Mouse (Mus musculus): Measurements from ENCODE around the gene Prkar2a. TPM values are rescaled to one million over a fixed set of nuclear protein-coding genes. Genes with fewer than 3 reads are reported as not detected.

Prkar2a gene
- total RNA-seq, 2 experiments from 2014 or later: 22.8 to 28.6 TPM

DNA sequence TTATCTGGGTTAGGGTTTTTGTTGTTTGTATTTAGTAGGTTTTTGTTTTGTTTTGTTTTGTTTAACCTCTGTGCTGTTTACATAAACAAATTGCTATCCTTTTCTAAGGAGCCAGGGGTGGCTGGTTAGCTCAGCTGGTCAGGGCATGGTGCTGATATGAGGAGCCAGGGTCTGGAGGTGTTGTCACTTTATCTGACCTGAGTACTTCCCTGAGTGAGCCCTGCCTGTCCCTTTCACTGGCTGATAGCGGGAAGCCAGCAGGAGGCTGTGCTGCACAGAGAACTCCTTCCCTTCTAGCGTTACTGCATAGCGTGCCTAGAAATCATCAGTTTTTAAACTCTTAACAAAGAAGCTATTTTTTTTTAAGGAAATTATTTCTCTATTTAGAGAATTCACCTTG, 58.6 kb downstream of the Prkar2a start:
- ATAC-seq (replicated peaks; ENCODE audit: poor library complexity, severe bottlenecking): no peak

DNA sequence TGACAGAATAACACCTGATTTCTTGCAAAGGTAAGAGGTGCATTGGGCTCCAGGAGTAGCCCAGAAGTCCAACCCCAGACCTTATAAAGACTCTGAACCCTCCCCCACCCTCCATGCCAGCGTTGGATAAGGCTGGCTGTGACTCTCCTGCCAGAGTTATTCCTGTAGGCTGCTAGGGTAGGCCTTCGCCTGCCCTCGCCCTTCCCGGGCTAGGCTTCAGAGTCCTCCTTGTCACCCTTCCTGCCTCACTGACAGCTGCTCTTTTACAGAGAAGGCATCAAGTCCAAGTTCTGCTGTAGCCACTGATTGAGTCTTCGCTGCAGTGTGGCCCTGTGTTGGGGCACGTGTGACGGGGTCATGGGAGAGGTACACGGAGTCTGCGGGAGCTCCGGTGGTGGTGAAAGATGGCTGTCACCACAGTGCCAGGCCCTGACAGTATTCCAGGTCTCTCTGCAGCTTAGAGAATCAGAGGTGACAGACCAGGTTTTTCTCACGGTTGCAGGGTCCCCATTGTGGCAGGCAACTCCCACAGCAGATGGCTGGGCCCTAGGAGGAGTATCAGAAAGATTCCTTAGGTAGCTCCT, 59.6 kb downstream of the Prkar2a start:
- no peak for ATAC-seq (replicated peaks; ENCODE audit: poor library complexity, severe bottlenecking)

DNA sequence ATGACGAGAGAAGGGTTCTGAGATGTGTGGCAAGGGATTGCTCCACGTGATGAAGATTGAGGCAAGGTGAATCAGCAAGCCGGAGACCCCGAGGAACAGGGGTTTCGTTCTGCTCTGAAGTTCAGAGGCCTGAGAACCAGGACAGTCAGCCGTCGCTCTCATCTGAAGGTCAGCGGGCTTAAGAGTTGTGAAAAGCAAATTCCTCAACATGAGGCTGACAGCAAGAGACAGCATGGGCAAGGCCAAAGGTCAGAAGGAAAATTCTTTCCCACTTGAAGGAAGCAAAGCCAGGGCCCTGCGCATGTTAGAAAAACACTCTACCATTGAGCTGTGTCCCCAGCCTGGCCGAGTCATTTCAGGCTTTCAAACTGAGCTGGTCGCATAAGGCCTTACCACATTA, 61.5 kb downstream of the Prkar2a start:
- ATAC-seq (replicated peaks; ENCODE audit: poor library complexity, severe bottlenecking): no peak

DNA sequence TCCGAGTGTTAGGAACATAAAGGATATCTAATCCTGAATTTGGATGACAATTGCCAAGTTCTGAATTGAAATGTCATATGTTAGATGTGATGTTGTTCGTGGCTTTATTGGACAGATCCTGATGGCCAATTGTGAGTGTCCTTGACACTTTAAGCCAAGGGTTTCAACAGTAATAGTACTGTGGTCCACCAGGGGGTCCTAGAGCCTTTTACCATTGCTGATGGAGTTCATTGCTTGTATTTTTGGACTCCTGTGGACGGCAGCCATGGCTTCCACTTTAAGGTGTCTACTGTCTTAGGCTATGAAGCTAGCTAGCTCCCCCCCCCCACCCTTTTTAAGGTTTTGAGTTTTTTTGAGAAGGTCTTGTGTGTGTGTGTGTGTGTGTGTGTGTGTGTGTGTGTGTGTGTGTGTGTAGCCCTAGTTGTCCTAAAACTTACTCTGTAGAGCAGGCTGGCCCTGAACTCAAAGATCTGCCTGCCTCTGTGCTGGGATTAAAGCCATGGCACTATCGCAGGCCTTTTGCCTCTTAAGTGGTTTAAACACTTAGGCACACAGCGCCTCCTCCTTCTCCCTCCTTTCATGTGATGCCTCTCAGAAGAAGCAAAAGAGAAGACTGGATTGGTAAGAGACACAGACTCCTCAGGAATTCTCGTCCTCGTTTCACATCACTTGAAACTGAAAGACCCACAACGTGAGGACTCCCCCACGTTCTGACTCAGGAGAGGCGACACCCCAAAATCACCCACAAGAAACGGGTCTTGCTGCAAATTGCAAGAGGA, 63.2 kb downstream of the Prkar2a start:
- ATAC-seq (replicated peaks; ENCODE audit: poor library complexity, severe bottlenecking): no peak

DNA sequence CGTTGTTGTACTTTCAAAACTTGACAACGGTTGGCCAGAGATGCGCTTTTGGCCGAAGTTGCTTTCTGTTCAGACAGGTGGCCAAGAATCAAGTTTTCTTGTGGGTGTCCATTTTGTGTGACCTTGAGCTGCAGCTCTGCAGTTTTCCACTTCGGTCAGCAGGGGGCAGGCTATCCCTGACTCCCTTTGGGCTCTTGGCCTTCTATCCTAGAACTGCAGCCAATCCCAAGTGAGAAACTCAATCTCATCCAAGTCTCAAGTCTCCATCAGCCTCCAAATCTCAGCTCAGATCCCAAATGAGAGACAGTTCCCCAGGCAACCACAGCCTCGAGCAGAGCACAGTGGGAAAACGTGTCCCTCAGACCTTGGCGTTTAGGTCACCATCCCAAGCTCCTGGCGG, 64.2 kb downstream of the Prkar2a start:
- ATAC-seq (replicated peaks; ENCODE audit: poor library complexity, severe bottlenecking): peak; percentile 55

DNA sequence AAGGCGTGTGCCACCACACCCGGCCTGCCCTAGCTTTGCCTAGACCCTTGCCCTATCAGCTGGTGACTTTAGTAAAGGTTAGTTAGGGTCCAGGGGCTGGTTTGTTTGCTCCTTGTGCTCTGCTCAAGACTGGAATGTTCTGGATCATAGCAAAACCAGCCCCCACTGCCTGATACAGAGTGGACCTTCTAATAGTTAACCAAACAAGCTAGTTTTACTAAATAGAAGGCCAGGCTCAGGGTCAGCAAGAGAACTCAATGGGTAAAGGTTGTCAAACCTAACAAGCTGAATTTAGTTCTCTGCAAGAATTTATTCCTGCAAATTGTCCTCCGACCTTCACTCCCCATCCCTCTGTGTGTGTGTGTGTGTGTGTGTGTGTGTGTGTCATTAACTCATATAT, 64.9 kb downstream of the Prkar2a start:
- ATAC-seq (replicated peaks; ENCODE audit: poor library complexity, severe bottlenecking): no peak

DNA sequence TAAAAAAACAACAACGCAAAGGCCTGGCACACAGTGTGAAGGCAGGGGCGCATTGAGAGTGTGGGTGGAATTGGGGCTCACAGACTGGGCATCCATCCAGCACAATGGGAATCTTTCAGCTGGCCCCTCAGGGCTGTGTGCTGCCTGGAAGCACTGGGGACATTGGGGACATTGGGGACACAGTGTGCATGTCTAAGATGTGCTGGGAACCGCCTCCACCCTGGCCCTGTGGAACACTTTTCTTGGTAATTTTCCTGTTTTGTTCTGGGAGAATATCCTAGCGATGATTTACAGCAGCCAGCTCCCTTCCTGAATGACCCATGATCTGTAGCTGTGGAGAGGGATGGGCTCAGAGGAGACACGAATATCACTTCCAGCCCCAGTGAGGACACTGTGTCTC, 65.3 kb downstream of the Prkar2a start:
- no peak for ATAC-seq (replicated peaks; ENCODE audit: poor library complexity, severe bottlenecking)

DNA sequence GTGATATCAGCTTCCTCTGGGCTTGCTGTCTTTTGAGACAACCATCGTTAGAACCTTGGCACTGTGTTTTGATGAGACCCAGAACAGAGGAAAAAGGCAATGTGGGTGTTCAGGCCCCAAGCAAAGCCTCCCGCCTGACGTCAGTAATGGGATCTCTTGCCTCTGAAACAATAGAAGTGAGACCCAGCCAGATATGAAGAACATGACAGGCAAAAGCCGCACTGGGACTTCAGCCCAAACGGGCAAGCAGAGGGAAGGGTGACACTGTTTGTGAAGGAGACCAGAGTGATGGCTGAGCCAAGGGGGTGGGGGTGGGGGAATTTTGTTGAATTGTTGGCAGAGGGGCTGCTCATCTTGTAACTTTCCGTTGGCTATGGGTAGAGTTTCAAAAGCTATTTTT, 68.3 kb downstream of the Prkar2a start:
- ATAC-seq (replicated peaks; ENCODE audit: poor library complexity, severe bottlenecking): no peak

DNA sequence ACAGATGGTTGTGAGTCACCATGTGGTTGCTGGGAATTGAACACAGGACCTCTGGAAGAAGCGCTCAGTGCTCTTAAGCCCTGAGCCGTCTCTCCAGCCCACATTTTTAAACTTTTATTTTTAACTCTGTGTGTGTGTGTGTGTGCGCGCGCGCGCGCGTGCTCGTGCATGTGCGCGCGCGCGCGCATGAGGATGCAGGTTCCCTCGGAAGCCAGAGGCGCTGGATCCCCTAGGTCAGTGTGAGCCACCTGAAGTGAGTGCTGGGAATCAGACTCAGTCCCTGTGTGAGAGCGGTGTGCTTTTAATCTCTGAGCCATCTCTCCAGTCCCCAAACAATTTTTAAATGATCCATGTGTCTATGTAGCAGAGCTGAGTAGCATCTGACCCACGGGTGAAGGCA, 70.0 kb downstream of the Prkar2a start:
- ATAC-seq (replicated peaks; ENCODE audit: poor library complexity, severe bottlenecking): no peak

DNA sequence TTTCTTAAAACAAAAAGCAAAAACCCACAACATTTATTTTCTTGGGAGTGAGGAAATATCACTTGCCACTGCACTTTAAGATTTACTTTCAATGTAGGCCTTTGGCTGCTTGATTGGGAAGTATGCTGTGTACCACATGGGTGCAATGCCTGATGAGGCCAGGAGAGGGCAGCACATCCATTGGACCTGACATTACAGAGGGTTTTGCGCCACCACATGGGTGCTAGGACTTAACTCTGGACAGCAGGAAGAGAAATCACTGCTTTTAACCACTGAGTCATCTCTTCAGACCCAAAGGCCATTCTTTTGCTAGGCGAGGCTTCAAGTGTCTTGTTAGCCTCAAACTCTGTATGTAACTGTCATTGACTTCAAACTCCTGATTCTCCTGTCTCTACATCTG, 70.7 kb downstream of the Prkar2a start:
- ATAC-seq (replicated peaks; ENCODE audit: poor library complexity, severe bottlenecking): peak; percentile 86

DNA sequence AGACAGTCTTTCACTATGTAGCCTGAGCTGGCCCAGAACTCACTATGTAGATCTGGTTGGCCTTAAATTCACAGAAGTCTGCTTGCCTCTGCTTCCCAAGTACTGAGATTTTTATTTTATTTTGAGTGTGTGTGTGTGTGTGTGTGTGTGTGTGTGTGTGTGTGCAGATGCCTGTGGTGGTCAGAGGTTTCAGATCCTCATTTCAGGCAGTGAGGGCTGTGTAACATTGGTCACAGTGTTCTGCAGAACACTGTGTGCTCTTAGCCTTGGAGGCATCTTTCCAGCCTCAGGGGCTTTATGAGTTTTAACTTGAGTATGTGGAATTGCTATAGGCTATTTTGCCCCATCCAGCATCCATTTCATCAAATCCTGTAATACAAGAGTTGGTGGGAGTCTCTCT, 72.4 kb downstream of the Prkar2a start:
- ATAC-seq (replicated peaks; ENCODE audit: poor library complexity, severe bottlenecking): peak; percentile 93

DNA sequence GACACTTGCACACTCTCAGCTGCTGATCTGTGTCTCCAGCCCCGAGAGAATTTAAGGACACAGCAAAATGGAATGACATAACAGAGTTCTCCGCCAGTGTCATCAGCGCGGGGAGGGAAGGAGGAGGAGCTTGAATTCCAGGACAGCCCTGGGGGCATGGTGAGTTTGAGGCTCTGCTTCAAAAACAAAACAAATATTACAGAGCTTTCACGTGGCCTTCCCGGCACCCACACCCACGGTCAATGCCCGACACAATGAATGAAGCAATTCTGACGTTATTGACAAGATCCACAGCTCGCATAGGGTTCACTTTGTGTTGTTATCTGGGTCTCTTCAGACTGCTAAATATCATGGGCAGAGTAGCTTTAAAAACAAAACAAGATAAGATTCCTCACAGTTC, 75.9 kb downstream of the Prkar2a start:
- no peak for ATAC-seq (replicated peaks; ENCODE audit: poor library complexity, severe bottlenecking)

DNA sequence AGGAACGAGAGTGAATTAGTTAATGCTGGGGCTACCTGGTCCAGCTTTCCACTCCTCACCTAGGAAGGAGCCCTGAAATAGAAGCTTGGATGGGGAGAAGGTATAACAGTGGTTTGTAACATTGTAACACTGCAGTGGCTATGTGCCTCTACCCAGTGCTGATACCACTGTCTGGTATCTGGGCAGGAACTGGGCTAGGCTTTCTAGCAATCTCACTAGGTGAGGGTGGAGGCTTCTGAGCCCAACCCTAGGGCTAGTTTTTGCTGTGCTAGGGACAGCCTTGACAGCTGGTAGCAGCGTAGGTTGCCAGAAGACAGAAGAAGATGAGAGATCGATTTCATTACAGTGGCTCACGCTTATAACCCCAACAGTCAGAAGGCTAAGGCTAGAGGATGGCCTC, 87.5 kb downstream of the Prkar2a start:
- no peak for ATAC-seq (replicated peaks; ENCODE audit: poor library complexity, severe bottlenecking)

DNA sequence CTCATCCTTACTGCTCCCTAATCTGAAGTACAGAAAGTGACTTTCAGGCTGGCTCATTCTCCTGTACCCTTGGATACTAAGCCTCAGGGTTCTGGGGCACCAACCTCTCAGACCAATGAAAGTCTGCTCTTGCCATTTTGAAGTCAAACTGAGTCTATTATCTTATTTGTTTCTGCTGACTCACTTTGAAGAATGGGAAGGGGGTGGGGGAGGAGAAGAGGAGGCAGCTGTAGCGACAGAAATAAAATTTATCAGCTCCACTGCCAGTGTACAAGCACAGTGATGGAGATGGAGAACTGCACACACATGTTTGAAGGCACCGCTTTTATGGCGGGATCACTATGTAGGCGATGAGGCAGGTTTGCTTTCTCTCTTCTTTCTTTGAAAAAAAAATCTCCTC, 88.2 kb downstream of the Prkar2a start:
- no peak for ATAC-seq (replicated peaks; ENCODE audit: poor library complexity, severe bottlenecking)

DNA sequence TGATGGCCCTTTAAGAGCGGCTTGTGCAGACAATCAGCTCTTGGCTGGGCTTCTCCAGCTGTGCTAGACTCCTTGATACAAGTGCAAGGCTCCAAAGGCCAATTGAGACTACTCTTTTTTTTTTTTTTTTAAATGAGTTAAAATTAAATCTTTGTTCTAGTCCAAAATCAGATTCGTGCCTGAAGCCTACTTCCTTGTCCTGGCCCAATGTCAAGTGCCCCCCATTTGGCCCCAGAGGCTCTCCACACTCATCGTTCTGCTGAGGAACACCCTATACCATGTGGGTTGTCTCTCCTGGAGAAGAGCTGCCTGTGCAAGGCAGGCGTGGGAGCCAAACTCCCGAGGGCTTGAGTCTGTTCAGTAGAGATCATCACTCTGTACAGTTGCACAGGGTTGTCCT, 91.8 kb downstream of the Prkar2a start:
- ATAC-seq (replicated peaks; ENCODE audit: poor library complexity, severe bottlenecking): no peak

DNA sequence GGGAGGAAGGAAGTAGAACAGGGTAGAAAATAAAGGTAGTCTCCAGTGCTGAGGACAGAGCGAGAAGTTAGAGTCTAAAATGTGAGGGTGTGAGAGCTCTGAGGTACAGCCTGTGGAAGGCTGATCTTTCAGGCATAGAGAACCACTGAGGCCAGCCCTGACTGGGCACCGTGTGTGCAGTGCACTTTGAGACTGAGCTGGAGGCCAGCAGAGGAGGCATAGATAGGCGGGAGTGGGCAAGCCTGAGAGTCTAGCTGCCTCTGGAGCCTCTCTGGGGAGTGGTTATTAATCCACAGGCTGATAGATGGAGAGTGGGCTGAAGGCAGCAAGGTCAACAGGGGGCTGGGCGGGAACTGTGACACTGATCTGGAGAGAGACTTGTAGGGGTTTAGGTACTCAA, 92.8 kb downstream of the Prkar2a start:
- no peak for ATAC-seq (replicated peaks; ENCODE audit: poor library complexity, severe bottlenecking)

DNA sequence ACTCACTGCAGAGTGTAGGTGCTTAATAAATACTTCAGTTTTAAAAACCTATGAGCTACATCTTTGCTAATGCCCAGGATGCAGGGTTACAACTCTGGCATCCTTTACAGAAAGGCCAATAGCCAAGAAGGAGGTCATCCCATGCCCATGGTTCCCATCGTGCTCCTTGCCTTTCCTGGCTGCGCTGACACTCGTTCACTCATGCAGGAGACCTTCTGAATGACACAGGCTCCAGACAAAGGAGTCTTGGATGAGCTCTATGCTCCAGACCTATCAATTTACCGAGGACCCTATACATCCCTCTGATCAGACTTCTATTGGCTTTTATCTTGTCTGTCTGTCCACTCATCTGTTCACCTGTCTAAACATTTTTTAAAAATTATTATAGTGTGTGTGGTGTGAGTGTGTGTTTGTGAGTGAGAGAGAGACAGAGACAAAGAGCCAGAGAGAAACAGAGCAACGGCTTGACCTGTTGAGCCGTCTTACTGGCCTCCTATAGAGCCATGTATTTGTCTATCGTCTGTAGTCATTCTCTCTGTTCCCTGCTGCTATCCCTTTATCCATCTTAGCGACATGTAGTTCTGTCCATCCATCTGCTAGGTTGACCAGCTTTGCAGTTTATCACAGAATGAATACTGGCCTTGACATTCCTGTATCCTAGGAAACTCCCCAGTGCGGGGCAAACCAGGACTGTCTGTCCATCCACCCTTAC, 93.9 kb downstream of the Prkar2a start:
- ATAC-seq (replicated peaks; ENCODE audit: poor library complexity, severe bottlenecking): no peak

DNA sequence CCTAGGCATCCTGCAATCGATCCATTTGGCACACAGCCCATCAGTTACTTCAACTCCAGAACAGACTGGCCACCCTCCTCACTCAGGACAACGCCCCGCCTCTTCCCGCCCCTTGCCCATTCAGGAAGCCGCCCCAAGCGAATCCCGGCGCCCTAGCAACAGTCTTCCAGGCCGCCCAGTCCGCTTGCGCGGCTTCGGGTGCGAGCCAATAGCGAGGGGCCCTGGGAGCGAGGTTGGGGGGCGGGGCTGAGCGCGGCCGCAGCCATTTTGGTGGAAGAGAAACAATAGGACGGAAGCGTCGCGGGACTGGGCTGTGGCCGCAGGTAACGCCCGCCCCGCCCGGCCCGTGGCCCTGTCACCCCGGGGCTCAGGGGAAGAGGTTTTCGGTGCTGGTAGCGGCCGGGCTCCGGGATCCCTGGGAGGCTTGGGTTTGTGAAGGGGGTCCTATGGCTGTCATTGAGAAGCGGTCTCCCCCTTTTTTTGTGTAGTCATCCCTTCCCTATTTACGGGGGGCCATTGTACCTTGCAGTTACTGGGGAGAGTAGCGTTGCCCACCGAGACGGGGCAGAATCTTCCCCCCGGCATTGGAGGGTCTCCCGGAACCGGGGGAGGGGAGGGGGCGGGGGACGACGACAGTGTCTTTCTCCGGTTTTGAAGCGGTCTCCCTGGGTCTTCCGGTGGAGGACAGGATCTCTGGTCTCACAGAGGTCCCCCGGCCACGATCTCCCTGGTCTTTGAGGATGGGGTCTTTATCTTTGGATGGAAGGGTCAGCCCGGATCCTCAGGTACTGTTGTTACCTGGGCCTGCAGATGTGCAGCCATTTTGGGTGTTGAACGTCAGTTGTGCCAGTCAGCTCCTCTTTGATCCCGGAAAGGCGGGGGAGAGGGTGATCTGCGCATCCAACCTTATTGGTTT, 94.7 kb downstream of the Prkar2a start, which contains the start of gene Ip6k2:
TSS of gene Ip6k2 (plus strand) at position 249 of the 916 bp plus-strand sequence.
- peak; percentile 99 for ATAC-seq (replicated peaks; ENCODE audit: poor library complexity, severe bottlenecking)

DNA sequence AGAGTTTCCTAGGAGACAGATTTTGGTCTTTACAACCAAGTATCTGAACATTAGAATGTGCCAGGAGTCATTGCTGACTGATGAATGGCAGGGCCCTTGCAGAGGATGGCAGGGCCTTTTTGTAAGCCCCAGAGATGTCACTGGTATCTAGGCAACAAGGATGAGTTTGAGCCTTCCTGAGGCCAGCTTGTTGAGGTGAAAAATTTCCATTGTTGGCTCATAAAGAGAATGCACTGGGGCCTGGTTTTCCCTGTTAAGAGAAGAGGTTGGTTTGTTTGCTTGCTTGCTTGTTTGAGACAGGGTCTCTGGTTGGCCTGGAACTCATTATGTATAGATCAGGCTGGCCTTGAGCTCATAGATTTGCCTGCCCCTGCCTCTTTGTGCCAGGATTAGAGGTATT, 96.3 kb downstream of the Prkar2a start:
- ATAC-seq (replicated peaks; ENCODE audit: poor library complexity, severe bottlenecking): no peak

DNA sequence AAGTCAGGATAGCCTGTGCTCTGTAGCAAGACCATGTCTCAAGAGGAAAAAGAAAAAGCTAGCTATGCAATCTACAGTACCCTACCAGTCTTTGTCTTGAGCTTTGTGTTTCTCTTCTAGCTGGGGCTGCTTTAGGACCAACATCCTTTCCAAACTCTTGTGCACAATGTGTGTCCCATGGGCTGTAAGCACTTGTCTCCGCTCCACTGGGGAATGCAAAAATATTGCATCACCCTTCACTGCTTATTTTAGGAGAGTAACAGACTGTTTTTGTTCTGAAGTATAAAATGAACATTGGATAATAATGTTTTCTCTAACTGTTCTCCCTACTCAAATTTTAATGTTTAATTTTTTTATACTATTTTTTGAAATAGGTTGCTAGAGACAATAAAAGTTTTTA, 97.4 kb downstream of the Prkar2a start:
- no peak for ATAC-seq (replicated peaks; ENCODE audit: poor library complexity, severe bottlenecking)

DNA sequence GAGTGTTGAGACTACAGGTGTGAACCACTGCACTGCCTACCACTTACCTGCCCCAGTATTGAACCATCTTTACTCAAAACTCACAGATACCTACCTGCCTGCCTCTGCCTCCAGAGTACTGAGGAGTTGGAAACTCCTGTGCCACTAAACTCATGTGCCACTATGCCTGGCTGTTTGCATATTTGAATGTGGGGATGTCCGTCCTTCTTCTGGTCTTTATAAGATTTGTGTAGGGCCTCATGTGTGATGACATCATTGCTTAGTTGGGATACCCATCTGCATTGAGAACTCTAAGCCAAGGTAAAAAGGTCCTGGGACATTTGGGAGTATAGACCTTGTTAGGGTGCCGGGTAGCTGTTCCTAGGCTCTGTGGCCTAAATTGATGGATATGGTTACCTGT, 98.0 kb downstream of the Prkar2a start:
- no peak for ATAC-seq (replicated peaks; ENCODE audit: poor library complexity, severe bottlenecking)

Measured in granulocyte monocyte progenitor cell, adult 5-6 weeks (primary cell).